Comparison of ENCODE assay signal across 22 mouse cellular contexts in genomic region chr6:77199375-77199774, GRCm38 (mm10). TPM values are rescaled to one million over a fixed set of nuclear protein-coding genes. Genes with fewer than 3 reads are reported as not detected.
"Had no signal": no experiment of that assay in that cellular context is flagged by ENCODE, and none has a peak within 500 bp of the region (broad histone marks: within the 10 kb centered on the region; RNA-seq: fewer than 3 reads in every experiment).

No protein-coding gene starts in this region.

- H3K9me3 ChIP-seq: liver, embryonic 13.5 days; neural tube, embryonic 13.5 days; stomach, embryonic 15.5 days had no signal

- H3K4me1 ChIP-seq: liver, embryonic 13.5 days; stomach, embryonic 15.5 days had no signal

- H3K9ac ChIP-seq: liver, embryonic 13.5 days; lung, embryonic 14.5 days; neural tube, embryonic 13.5 days; stomach, embryonic 15.5 days had no signal

- H3K4me3 ChIP-seq: layer of hippocampus, adult 2 months; left cerebral cortex, adult 2 months; liver, embryonic 13.5 days; myocyte; neural tube, embryonic 13.5 days; stomach, embryonic 15.5 days had no signal

- ATAC-seq: lung, postnatal 0 days; midbrain, embryonic 16.5 days had no signal

- H3K4me2 ChIP-seq: liver, embryonic 13.5 days; lung, embryonic 14.5 days; neural tube, embryonic 13.5 days; stomach, embryonic 15.5 days had no signal

- H3K27ac ChIP-seq: kidney, postnatal 0 days; layer of hippocampus, adult 2 months; left cerebral cortex, adult 2 months; liver, embryonic 13.5 days; macrophage; neural tube, embryonic 13.5 days; stomach, embryonic 15.5 days had no signal

- H3K36me3 ChIP-seq: liver, embryonic 13.5 days; neural tube, embryonic 13.5 days; stomach, embryonic 15.5 days had no signal

- H3K27me3 ChIP-seq: liver, embryonic 13.5 days; neural tube, embryonic 13.5 days; stomach, embryonic 15.5 days had no signal

- DNase-seq: kidney, postnatal 25 days; layer of hippocampus, adult 9-11 months; liver, embryonic 13.5 days; lung, embryonic 14.5 days; retina, postnatal 1 day; right cerebral cortex, postnatal 25 days; spleen, adult 18-20 months; thymus, postnatal 25 days had no signal

RNA-seq across cellular contexts. Expression of gene Lrrtm1, which starts 43.1 kb away (rescaled TPM):
- total RNA-seq: liver, adult 2 months; megakaryocyte, adult 5-6 weeks; monocyte, adult 5-6 weeks; neutrophil, adult 5-6 weeks had no signal
- polyA plus RNA-seq: liver, adult 2 months; liver, embryonic 16.5 days; macrophage; myocyte had no signal
